Mouse (Mus musculus) left cerebral cortex, adult 6 months (tissue): Measurements from ENCODE around the gene Psors1c2. TPM values are rescaled to one million over a fixed set of nuclear protein-coding genes. Genes with fewer than 3 reads are reported as not detected.

Experiments used
- long read RNA-seq, 2 experiments: library from polyadenylated mRNA; unstranded; transcript quantifications; one replicate each; pipeline ENCODE4 v2.0.0; 2019 to 2020
- polyA plus RNA-seq: library from polyadenylated mRNA; unstranded; fragments of <200 nt; fragmentation: Nextera tagmentation; gene quantifications from 2 replicates; pipeline ENCODE4 v1.2.3, GENCODE M21; 2021

Psors1c2 gene
- not detected in 2 replicates for polyA plus RNA-seq
- long read RNA-seq, experiment 1, result 0 reads
- long read RNA-seq, experiment 2, result 0 reads

DNA sequence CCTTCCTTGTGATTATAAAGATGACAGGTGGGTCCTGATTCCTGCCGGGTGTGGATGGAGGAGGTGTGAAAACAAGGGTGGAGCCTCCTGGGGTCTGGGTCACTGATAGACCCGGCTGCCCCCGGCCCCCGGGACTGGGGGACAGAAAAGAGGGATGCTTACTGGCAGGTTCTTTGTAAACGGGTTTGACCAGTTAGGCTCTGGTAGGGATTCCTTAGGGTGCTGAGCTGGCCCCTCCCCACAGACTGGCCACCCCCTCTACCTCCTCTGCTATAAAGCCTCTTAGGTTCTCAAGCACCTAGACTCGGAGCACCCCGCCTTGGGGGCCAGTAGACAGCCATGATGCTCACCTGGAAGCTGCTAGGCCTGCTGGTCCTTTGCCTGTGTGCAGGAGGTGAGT lies at the start of gene Psors1c2:
TSS of gene Psors1c2 (plus strand) at position 301 of the 400 bp plus-strand sequence.

DNA sequence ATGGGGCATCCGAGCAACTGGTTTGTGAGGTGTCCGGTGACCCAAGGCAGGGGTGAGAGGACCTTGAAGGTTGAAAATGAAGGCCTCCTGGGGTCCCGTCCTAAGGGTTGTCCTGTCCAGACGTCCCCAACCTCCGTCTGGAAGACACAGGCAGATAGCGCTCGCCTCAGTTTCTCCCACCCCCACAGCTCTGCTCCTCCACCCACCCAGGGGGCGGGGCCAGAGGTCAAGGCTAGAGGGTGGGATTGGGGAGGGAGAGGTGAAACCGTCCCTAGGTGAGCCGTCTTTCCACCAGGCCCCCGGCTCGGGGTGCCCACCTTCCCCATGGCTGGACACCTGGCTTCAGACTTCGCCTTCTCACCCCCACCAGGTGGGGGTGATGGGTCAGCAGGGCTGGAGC lies 27.2 kb upstream of the Psors1c2 start, which contains the start of gene Pou5f1:
TSS of gene Pou5f1 (plus strand) at position 243 of the 400 bp plus-strand sequence.

DNA sequence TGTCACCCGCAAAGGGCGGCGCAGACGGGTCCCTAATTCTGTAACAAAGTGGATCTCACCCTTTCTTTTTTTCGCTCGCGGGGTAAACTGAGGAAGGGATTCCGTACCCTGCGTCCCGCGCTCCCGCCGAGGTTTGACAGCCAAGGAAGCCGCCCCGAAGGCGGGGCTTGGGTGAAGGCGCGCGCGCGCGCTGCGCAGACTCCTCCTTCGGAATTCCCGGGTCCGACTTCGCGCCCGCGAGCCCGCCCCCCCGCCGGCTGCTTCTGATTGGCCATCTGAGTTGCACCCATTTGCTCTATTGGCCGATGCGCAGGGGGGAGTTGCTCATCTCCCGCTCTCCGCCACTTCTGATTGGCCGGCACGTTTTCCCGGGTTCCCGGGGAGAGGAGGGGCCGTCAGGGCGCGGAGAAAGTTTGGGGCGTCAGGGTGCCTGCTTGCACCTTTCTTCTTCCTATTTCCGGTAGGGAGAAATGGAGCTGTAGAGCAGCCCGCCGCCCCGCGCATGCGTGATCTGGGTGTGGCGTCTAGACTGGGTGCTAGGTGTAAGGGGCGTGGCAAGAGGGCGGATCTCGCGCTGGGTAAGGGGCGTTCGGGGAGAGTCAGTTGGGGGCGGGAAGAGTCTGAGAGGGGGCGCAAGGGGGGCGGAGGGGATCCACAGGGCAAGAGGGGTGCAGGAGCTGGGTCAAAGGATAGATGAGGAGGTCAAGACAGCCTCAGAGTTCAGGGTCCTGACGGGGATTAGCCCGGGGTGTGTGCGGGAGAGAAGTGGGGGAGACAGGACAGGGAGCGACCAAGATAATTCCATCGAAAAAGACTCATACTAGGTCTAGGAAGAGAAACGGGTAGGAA lies 16.1 kb upstream of the Psors1c2 start, which contains the start of the genes Tcf19 and Cchcr1:
TSS of gene Tcf19 (minus strand) at position 173 of the 849 bp plus-strand sequence.
TSS of gene Cchcr1 (plus strand) at position 449 of the 849 bp plus-strand sequence.

DNA sequence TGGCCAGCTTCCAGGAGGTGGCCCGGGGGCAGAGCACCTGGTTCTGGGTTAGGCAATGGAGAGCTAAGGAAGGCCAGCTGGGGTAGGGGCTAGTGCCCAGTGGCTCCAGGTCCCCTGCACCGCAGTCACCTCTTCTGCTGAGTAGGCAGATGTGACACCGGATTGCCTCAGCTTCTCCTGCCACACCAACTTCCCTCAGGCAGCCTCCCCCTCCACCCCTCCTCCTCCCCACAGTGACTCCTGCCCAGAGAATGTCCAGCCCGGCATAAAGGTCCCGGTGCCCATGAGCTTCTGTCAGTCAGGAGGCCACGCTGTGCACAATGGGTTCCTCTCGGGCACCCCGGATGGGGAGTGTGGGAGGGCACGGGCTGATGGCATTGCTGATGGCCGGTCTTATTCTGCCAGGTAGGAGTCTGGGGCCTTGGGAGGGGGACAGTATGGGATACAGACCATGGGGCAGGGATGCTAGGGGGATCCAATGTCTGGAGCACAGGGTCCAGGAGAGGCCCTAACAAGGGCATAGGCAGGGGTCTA lies 18.9 kb downstream of the Psors1c2 start, which contains the start of gene Cdsn:
TSS of gene Cdsn (plus strand) at position 248 of the 534 bp plus-strand sequence.

DNA sequence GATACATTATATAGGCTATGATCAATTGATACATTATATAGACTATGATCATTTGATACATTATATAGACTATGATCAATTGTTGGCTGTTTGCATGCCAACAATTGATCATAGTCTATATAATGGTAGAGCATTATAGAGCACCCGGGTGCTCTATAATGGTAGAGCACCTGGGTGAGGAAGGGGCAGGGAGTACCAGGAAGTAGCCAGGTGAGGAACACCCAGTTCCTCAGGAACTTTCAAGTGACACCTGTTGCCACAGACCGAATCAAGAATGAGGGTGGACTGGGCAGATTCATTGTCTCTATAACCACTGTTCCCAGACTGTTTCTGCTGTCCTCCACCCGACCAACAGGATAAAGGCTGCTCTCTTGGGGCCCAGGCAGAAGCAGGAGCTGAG lies 34.1 kb downstream of the Psors1c2 start, which contains the start of gene 2300002M23Rik:
TSS of gene 2300002M23Rik (plus strand) at position 301 of the 400 bp plus-strand sequence.

Other genes starting within 250 kb of the Psors1c2 start
- gene H2-Q1, start 212.8 kb upstream of the Psors1c2 start, polyA plus RNA-seq, result 0.44 and 0.75 TPM in 2 replicates
- 0.49 and 0.67 TPM in 2 replicates for gene H2-Q2, start 191.0 kb upstream of the Psors1c2 start, polyA plus RNA-seq
- 0.29 TPM in 1 of 2 replicates, not detected in the other for gene H2-Q4, start 153.6 kb upstream of the Psors1c2 start, polyA plus RNA-seq
- 1.5 and 1.7 TPM in 2 replicates for gene H2-Q6, start 108.4 kb upstream of the Psors1c2 start, polyA plus RNA-seq
- 2.5 and 3.5 TPM in 2 replicates for gene H2-Q7, start 94.0 kb upstream of the Psors1c2 start, polyA plus RNA-seq
- gene H2-Q10, start 63.1 kb upstream of the Psors1c2 start, polyA plus RNA-seq, result 0.18 and 0.22 TPM in 2 replicates
- not detected in 2 replicates for gene Pou5f1, start 27.2 kb upstream of the Psors1c2 start, polyA plus RNA-seq
- gene Tcf19, start 16.4 kb upstream of the Psors1c2 start, polyA plus RNA-seq, result 12.5 and 13.0 TPM in 2 replicates
- gene Cchcr1, start 16.1 kb upstream of the Psors1c2 start, polyA plus RNA-seq, result 1.8 and 2.2 TPM in 2 replicates
- gene Cdsn, start 18.9 kb downstream of the Psors1c2 start, polyA plus RNA-seq, result 1.3 and 1.6 TPM in 2 replicates
- gene 2300002M23Rik, start 34.2 kb downstream of the Psors1c2 start, polyA plus RNA-seq, result not detected in 2 replicates
- not detected in 2 replicates for gene Sfta2, start 68.3 kb downstream of the Psors1c2 start, polyA plus RNA-seq
- not detected in 2 replicates for gene Gm9573, start 93.4 kb downstream of the Psors1c2 start, polyA plus RNA-seq
- not detected in 2 replicates for gene Mucl3, start 110.5 kb downstream of the Psors1c2 start, polyA plus RNA-seq
- gene Vars2, start 134.4 kb downstream of the Psors1c2 start, polyA plus RNA-seq, result 4.2 and 4.4 TPM in 2 replicates
- gene Gtf2h4, start 140.5 kb downstream of the Psors1c2 start, polyA plus RNA-seq, result 25.0 and 27.8 TPM in 2 replicates
- 10.2 and 39.0 TPM in 2 replicates for gene Ddr1, start 171.4 kb downstream of the Psors1c2 start, polyA plus RNA-seq